Mouse (Mus musculus): ENCODE results near the gene Gm17416.
A peak's percentile ranks its signal among the peaks of the same experiment; 100 is the strongest.

Gm17416 gene

GRCm38 (mm10) chr2:152604057-152604456, 34.9 kb downstream of the Gm17416 start, which contains the start of gene Defb36:
Gene Defb36, plus strand, starts transcription at chr2:152604327.
- DNase-seq (ENCODE audit: low spot score in 2 of 2), result peak in 1 of 2 experiments; percentile 20

- no peak for DNase-seq (ENCODE audit: low spot score in 2 of 2)
These were observed 38.6 kb downstream of the Gm17416 start for GRCm38 (mm10) chr2:152607746-152608145.

GRCm38 (mm10) chr2:152608719-152609118, 39.6 kb downstream of the Gm17416 start:
- DNase-seq (ENCODE audit: low spot score in 2 of 2), result no peak

- no peak for DNase-seq (ENCODE audit: low spot score in 2 of 2)
These were observed 43.1 kb downstream of the Gm17416 start for GRCm38 (mm10) chr2:152612193-152612592.

- peak; percentile 25 to 35 for DNase-seq (ENCODE audit: low spot score in 2 of 2)
These were observed 46.4 kb downstream of the Gm17416 start for GRCm38 (mm10) chr2:152615563-152615962.

- no peak for DNase-seq (ENCODE audit: low spot score in 2 of 2)
These were observed 47.3 kb downstream of the Gm17416 start for GRCm38 (mm10) chr2:152616470-152616869.

GRCm38 (mm10) chr2:152617374-152617773, 48.2 kb downstream of the Gm17416 start:
- no peak for DNase-seq (ENCODE audit: low spot score in 2 of 2)

Data from urinary bladder, postnatal 36 days (tissue).